Mouse (Mus musculus) stomach, embryonic 15.5 days (tissue): Measurements from ENCODE around the gene Klf12. TPM values are rescaled to one million over a fixed set of nuclear protein-coding genes. Genes with fewer than 3 reads are reported as not detected.

Experiments
- ATAC-seq: fragments of 200-750 bp; cut with Nextera tagmentation; 2 replicates; pipeline ENCODE4 v1.8.0; 2017; ENCODE audit warnings: low read depth, moderate number of reproducible peaks, moderate TSS enrichment; ENCODE audit not compliant: insufficient read depth, low FRiP score
- H3K27ac ChIP-seq: fragments of 300-500 bp; sonication (generic); 2 replicates; pipeline ENCODE4 v1.5.1; 2015; ENCODE audit warnings: mild to moderate bottlenecking, inconsistent platforms
- H3K27me3 ChIP-seq: fragments of 300-500 bp; sonication (generic); replicated peaks from 2 replicates; pipeline ENCODE4 v1.6.1; 2015; ENCODE audit warnings: inconsistent platforms
- H3K36me3 ChIP-seq: fragments of 300-500 bp; sonication (generic); 2 replicates; pipeline ENCODE4 v1.6.1; 2015; ENCODE audit warnings: inconsistent platforms
- H3K4me1 ChIP-seq: fragments of 300-500 bp; sonication (generic); 2 replicates; pipeline ENCODE4 v1.6.1; 2015; ENCODE audit warnings: inconsistent platforms
- H3K4me2 ChIP-seq: fragments of 300-500 bp; sonication (generic); 2 replicates; pipeline ENCODE4 v1.6.1; 2015; ENCODE audit warnings: mild to moderate bottlenecking, inconsistent platforms
- H3K4me3 ChIP-seq: fragments of 300-500 bp; sonication (generic); replicated peaks from 2 replicates; pipeline ENCODE4 v1.5.1; 2015; ENCODE audit warnings: inconsistent platforms
- H3K9ac ChIP-seq: fragments of 300-500 bp; sonication (generic); 2 replicates; pipeline ENCODE4 v1.6.1; 2015; ENCODE audit warnings: inconsistent platforms
- H3K9me3 ChIP-seq: fragments of 300-500 bp; sonication (generic); 2 replicates; pipeline ENCODE4 v1.6.1; 2016; ENCODE audit warnings: inconsistent platforms
- WGBS: fragments of 180-500 bp; shearing (Covaris S2); methylation state at CpG from one replicate; pipeline ENCODE4 v1.1.7; 2015; 5-methylcytosine and 5-hydroxymethylcytosine counted together
- polyA plus RNA-seq: library from polyadenylated mRNA; unstranded; fragments of >200 nt; fragmentation: Nextera tagmentation; extraction: Ambion mirVana; gene quantifications from 2 replicates; pipeline ENCODE4 v1.2.1, GENCODE M21; 2015

Gene Klf12
- polyA plus RNA-seq, 1 experiment from 2014 or later = 11.1 TPM

DNA sequence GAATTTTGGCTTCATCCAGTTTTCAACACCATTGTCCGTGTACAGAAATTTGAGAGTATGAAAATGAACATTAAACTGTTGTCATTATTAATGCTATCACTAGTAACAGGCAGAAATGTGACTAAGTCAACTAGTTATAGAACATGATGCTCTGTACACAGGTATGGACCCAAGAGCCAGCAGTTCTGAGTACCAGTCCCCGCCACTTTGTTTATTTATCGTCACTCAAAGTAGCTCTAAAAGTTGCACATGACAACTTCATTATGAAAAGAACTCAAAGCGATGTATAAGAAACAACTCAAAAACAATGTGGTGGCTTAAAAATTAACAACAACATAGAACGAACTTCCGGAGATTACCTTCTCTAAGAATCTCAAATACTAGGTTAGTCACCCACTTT is 56.8 kb downstream of the Klf12 start:
- ATAC-seq = no peak
- H3K4me1 ChIP-seq = 0 out of 2 replicates have a peak, but pooled peaks cover 2% of the 10 kb centered on the region
- H3K4me2 ChIP-seq = no peak overlapping the region
- 86% methylated on average over 6 of the region's 6 CpGs for WGBS
- no peak overlapping the region for H3K27ac ChIP-seq
- H3K9ac ChIP-seq = no peak overlapping the region
- no peaks in the 10 kb centered on the region for H3K27me3 ChIP-seq
- H3K4me3 ChIP-seq = no peak overlapping the region
- H3K36me3 ChIP-seq = no peaks in the 10 kb centered on the region
- no peaks in the 10 kb centered on the region for H3K9me3 ChIP-seq

GRCm38 (mm10) chr14:100224151-100224550 is 60.3 kb downstream of the Klf12 start:
- Histone ChIP-seq H3K27ac (no peak overlapping the region), H3K9me3 (no peaks in the 10 kb centered on the region), H3K4me1 (no peaks in the 10 kb centered on the region), H3K36me3 (no peaks in the 10 kb centered on the region), H3K9ac (no peak overlapping the region), H3K4me3 (no peak overlapping the region), H3K27me3 (no peaks in the 10 kb centered on the region), H3K4me2 (no peak overlapping the region)
- no peak for ATAC-seq
- 35% methylated on average over 4 of the region's 4 CpGs for WGBS

GRCm38 (mm10) chr14:100222260-100222659 is 62.2 kb downstream of the Klf12 start:
- Histone ChIP-seq H3K27me3 (no peaks in the 10 kb centered on the region), H3K4me2 (no peak overlapping the region), H3K36me3 (no peaks in the 10 kb centered on the region), H3K9me3 (no peaks in the 10 kb centered on the region), H3K4me3 (no peak overlapping the region), H3K4me1 (no peaks in the 10 kb centered on the region), H3K9ac (no peak overlapping the region), H3K27ac (no peak overlapping the region)
- 86% methylated on average over 4 of the region's 4 CpGs for WGBS
- ATAC-seq = no peak

GRCm38 (mm10) chr14:100215213-100215785 is 69.2 kb downstream of the Klf12 start:
- Histone ChIP-seq H3K4me3 (no peak overlapping the region), H3K4me2 (no peak overlapping the region), H3K36me3 (no peaks in the 10 kb centered on the region), H3K27me3 (no peaks in the 10 kb centered on the region), H3K27ac (no peak overlapping the region), H3K9ac (no peak overlapping the region), H3K4me1 (peaks cover 4% of the 10 kb centered on the region; the same call in 1 of the 2 replicates), H3K9me3 (no peaks in the 10 kb centered on the region)
- no peak for ATAC-seq
- WGBS = 39% methylated on average over 4 of the region's 4 CpGs

- H3K9ac ChIP-seq = no peak overlapping the region
- no peaks in the 10 kb centered on the region for H3K27me3 ChIP-seq
- H3K27ac ChIP-seq = no peak overlapping the region
- H3K9me3 ChIP-seq = no peaks in the 10 kb centered on the region
- no peaks in the 10 kb centered on the region for H3K36me3 ChIP-seq
- WGBS = 67% methylated on average over 7 of the region's 7 CpGs
- peaks cover 4% of the 10 kb centered on the region; the same call in 1 of the 2 replicates for H3K4me1 ChIP-seq
- ATAC-seq = no peak
- no peak overlapping the region for H3K4me3 ChIP-seq
- H3K4me2 ChIP-seq = no peak overlapping the region
Observed at GRCm38 (mm10) chr14:100213066-100213465, 71.4 kb downstream of the Klf12 start.

- H3K4me2 ChIP-seq = no peak overlapping the region
- no peak overlapping the region for H3K9ac ChIP-seq
- no peaks in the 10 kb centered on the region for H3K36me3 ChIP-seq
- H3K4me3 ChIP-seq = no peak overlapping the region
- 90% methylated on average over 4 of the region's 4 CpGs for WGBS
- peaks cover 4% of the 10 kb centered on the region; the same call in 1 of the 2 replicates for H3K4me1 ChIP-seq
- no peak overlapping the region for H3K27ac ChIP-seq
- H3K9me3 ChIP-seq = no peaks in the 10 kb centered on the region
- no peak for ATAC-seq
- no peaks in the 10 kb centered on the region for H3K27me3 ChIP-seq
Observed at GRCm38 (mm10) chr14:100211826-100212117, 72.7 kb downstream of the Klf12 start.

- Histone ChIP-seq H3K4me3 (no peak overlapping the region), H3K36me3 (no peaks in the 10 kb centered on the region), H3K4me2 (no peak overlapping the region), H3K27me3 (no peaks in the 10 kb centered on the region), H3K4me1 (peaks cover 4% of the 10 kb centered on the region; the same call in 1 of the 2 replicates), H3K9me3 (no peaks in the 10 kb centered on the region), H3K9ac (no peak overlapping the region), H3K27ac (no peak overlapping the region)
- WGBS = 60% methylated on average over 11 of the region's 11 CpGs
- no peak for ATAC-seq
Observed at GRCm38 (mm10) chr14:100211036-100211825, 73.2 kb downstream of the Klf12 start.

DNA sequence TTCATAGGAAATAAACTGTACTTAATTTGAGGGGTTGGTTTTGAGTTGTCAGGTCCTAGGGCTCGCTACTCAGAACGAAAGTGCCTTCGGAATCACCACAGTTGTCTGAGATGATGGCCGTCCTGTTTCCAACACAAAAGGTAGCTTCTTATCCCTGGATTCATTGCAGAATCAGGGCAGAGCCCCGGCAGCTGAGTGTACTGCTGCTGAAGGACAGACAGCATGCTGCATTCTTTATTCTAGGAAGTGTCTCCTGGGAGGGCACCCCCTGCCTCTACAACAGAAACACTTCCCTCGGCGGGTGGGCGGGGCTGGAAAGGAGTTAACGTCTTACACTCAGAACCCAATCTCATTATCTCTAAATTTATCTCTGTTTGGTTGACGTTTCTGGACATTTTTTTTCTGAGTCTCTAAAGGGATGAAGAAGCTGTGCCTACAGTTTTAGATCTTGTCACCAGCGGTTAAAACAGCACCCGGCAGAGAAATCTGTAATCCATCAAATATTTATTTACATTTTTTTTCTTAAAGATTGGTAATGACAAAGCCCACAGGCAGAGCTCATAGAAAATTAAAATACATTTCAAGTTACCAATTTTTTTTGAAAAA is 74.6 kb downstream of the Klf12 start:
- no peak overlapping the region for H3K27ac ChIP-seq
- no peak overlapping the region for H3K4me3 ChIP-seq
- H3K9me3 ChIP-seq = no peaks in the 10 kb centered on the region
- no peaks in the 10 kb centered on the region for H3K27me3 ChIP-seq
- ATAC-seq = no peak
- H3K4me2 ChIP-seq = no peak overlapping the region
- WGBS = 46% methylated on average over 12 of the region's 12 CpGs
- H3K9ac ChIP-seq = no peak overlapping the region
- no peaks in the 10 kb centered on the region for H3K36me3 ChIP-seq
- H3K4me1 ChIP-seq = peaks cover 4% of the 10 kb centered on the region; the same call in 1 of the 2 replicates

GRCm38 (mm10) chr14:100207081-100207480 is 77.4 kb downstream of the Klf12 start:
- Histone ChIP-seq H3K4me2 (no peak overlapping the region), H3K9ac (no peak overlapping the region), H3K4me1 (no peaks in the 10 kb centered on the region), H3K27ac (no peak overlapping the region), H3K27me3 (no peaks in the 10 kb centered on the region), H3K9me3 (no peaks in the 10 kb centered on the region), H3K4me3 (no peak overlapping the region), H3K36me3 (no peaks in the 10 kb centered on the region)
- ATAC-seq = no peak
- 95% methylated on average over 3 of the region's 3 CpGs for WGBS

GRCm38 (mm10) chr14:100206207-100206606 is 78.3 kb downstream of the Klf12 start:
- ATAC-seq = no peak
- Histone ChIP-seq H3K27me3 (no peaks in the 10 kb centered on the region), H3K9ac (no peak overlapping the region), H3K9me3 (no peaks in the 10 kb centered on the region), H3K4me1 (no peaks in the 10 kb centered on the region), H3K4me3 (no peak overlapping the region), H3K27ac (no peak overlapping the region), H3K4me2 (no peak overlapping the region), H3K36me3 (no peaks in the 10 kb centered on the region)
- WGBS = 90% methylated on average over 3 of the region's 3 CpGs

DNA sequence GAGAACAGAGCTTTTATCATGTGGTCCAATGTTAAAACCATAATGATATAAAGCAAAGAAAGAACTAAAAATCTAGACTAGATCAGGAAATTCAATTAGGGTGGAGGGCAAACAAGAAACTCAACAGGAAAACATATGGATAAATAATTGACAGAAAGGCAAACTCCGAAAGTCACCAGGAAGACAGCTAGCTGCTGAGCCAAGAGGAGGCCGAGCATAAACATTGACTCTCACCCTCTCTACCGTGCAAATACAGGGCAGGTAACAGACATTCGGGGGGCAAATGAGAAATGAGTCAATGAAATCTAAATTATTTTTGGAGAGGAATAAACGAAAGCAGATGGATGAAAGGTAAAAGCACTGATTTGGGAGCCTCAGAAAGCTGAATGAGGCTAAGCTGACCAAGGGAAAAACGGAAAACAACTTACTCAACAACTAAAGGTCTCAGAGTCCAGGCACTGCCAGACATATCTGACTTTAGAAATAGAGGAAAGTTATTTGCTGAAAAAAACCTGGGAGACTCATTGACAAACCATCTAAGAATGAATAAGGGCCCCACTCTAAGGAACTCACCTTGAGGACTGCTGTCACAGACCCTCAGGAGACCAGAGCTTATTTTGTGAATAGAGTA is 84.3 kb downstream of the Klf12 start:
- H3K4me1 ChIP-seq = no peaks in the 10 kb centered on the region
- H3K36me3 ChIP-seq = no peaks in the 10 kb centered on the region
- WGBS = 63% methylated on average over 6 of the region's 6 CpGs
- no peak overlapping the region for H3K4me3 ChIP-seq
- H3K4me2 ChIP-seq = no peak overlapping the region
- no peak overlapping the region for H3K9ac ChIP-seq
- ATAC-seq = no peak
- H3K27me3 ChIP-seq = no peaks in the 10 kb centered on the region
- no peaks in the 10 kb centered on the region for H3K9me3 ChIP-seq
- no peak overlapping the region for H3K27ac ChIP-seq

- H3K27me3 ChIP-seq = no peaks in the 10 kb centered on the region
- 94% methylated on average over 4 of the region's 4 CpGs for WGBS
- no peaks in the 10 kb centered on the region for H3K9me3 ChIP-seq
- H3K4me3 ChIP-seq = no peak overlapping the region
- H3K36me3 ChIP-seq = no peaks in the 10 kb centered on the region
- no peak overlapping the region for H3K9ac ChIP-seq
- H3K27ac ChIP-seq = no peak overlapping the region
- ATAC-seq = no peak
- H3K4me2 ChIP-seq = no peak overlapping the region
- no peaks in the 10 kb centered on the region for H3K4me1 ChIP-seq
Observed at GRCm38 (mm10) chr14:100198636-100199035, 85.8 kb downstream of the Klf12 start.
